Mouse (Mus musculus) lung, postnatal 10 days (tissue): ENCODE results near the gene Dhfr.
A peak's percentile ranks its signal among the peaks of the same experiment; 100 is the strongest.

Source experiments
- DNase-seq: peaks from one replicate; pipeline ENCODE4 v3.0.0; 2021

Dhfr gene

DNA sequence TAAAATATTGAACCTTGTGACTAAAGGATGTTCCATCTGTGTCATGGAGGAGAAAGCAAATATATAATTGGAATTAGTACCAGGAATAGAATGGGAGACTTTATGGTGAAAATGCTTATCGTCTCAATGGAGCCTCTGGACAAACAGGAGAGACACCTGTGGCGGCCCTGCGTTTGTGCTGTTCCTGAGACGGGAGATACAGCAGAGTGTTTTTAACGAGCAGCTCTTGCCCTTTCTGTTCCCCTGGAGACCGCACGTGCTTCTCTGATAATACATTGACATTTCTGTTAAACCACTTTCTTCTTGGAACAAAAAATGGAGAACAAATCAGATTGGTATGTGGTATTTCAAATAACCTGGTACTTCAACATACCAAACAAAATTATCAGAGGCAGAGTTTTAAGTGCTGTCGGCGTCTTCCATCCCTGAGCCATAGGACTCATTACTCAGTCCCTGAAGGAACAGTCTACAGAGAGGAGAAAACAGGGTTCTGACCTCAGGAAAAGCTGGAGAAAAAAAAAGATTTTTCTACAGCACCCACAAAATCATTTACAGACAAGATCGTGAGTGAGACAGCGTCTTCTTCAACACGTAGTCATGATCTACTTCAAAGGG lies 38.6 kb downstream of the Dhfr start:
- no peak for DNase-seq

DNA sequence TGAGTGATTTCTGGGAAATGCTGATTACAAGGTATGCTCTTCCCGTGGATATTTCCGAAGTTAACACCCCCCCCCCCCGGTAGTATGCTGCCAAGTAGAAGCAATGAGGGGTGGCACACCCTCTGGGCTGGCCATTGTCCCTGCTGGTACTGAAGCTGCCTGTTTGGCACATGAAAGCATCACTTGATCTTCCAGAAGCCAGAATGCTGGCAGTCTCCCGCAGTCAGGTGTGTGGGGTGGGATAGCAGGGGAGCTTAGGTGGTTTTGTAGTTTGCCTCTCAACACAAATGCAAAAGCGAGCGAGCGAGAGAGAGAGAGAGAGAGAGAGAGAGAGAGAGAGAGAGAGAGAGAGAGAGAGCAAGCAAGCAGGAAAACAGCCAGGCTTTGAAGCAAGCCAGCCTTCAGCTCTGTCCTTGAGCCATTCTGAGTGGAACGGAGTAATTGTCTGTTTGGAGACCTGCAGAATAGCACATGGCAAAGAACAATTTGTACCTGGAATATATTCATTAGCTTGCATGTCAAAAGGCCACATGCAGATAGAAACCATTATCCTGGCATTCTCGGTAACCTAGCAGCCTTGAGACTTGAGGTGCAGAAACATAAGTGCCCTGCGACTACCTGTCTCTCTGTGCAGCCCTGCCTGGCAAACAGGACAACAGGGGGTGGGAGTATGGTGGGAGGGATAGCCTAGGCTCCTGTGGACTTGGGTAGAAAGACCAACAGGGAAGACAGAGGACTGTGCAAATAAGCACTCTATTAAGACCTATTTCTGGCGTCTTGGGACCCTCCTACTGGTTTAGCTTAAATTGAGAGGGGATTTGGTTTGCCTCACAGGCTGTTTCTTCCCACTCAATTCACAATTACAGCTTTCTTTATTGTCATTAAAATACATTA lies 44.2 kb downstream of the Dhfr start:
- no peak for DNase-seq

DNA sequence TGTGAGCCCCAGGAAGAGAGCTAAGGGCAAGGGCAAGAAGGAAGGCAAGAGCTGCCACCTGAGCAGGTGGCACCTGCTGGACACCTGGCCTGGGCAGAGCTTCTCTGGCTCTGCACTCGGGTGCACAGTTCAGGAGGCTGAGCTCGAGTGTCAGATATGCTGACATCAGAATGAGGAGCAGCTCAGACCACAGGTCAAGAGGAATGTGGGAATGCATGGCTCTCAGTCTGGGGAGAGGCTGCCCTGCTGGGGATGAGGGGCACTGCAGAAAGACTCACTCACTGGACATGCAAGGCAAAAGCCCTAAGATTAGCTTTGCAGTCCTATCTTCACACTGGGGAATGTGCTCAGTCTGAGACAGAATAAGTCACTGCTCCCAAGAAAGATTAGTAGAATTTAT lies 47.5 kb downstream of the Dhfr start:
- DNase-seq: peak; percentile 8

DNA sequence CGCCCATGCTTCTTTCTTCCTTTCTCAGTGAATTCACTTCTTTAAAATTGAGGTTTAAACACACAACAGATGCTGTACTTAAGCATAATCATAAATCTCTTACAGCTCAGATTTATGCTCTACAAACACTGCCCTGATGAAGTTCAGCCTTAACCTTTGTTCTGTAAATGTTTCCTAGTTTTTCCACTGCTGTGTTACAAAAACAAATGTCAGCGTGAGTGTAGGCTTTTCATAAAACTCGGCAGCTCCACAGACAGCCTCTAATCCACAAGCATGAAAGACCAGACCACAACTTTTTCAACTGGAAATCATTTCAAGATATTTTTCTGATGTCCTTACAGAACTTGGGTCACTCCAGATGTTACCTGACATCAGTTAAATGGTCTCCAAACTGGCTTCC lies 49.0 kb downstream of the Dhfr start:
- no peak for DNase-seq

DNA sequence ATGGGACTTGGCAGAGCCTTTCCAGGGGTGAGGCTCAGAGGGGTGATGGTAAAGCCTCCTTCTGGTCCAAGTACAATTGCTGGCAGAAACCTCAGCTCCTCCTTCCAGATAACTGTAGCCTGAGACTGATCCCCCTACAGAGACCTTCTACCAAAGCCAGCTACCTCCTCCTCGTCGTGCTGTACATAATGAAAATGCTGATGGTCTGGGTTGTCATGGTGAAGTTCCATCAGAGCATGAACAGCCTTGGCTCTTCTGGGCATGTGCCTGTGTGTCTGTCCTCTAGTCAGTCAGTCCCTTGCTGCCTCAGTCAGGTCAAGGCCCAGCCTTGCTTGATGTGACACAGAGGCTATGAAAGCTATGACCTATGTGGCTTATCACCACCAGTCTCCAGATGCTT lies 56.0 kb downstream of the Dhfr start:
- no peak for DNase-seq

DNA sequence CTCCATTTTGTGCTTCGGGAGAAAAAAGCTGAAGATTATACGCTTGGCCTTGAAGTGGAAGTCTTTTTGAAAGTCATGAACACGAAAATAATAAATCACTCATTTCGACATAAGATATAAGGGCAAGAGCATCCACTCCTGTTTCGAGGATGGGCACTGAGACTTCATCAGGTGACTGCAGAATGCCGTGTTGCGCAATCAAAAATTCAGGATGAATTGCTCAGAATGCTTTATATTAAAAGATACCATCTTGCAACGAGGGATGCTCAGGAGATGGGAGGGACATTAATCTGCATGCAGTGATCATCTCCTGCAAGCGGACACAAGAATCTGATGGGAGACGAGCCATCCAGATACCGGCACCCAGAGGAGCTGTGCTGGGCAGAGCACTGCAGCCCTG lies 65.1 kb downstream of the Dhfr start:
- DNase-seq: no peak

DNA sequence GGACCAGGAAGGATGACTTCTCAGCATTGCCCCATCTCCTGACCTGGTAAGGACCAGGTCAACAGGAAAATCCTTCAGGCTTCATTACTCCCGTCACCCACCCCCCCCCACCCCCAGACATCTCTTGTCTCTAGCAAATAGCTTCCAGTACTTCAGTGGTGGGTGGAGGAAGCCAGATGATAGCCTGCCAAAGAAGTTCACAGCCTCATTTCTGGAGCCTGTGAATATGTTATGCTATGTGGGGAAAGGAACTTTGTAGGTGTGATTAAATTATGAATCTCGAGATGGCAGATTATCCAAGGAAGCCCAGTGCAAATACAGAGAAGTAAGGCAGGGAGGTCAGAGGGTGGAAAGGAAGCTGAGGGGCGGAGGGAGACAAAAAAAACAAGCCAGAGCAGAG lies 69.2 kb downstream of the Dhfr start:
- no peak for DNase-seq

DNA sequence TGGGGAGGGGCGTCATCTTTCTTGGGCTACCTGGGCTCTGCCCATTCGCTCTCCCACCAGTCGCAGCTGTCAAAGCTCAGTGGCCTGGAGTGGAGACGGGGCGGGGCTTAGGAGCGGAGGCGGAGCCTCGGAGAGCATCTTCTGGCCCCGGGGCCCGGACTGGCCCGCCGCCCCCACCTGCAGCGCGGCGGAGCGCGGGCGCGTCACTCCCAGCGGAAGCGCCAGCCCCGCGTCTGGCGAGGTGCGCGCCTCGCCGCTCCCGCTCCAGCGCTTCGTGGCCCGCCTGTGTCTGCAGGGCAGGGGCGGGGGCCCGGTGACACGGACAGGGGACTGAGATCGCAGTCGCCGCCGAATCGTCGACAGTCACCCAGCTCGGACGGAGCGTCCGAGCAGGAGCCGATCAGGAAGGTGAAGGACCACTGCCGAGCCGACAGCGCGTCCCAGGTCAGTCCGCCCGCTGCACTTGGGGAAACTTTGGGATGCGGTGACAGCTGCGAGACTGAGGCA lies 71.3 kb downstream of the Dhfr start, which contains the start of gene Ankrd34b:
Gene Ankrd34b (plus strand): TSS at position 139 of the 507 bp plus-strand sequence.
- DNase-seq: peak; percentile 52

DNA sequence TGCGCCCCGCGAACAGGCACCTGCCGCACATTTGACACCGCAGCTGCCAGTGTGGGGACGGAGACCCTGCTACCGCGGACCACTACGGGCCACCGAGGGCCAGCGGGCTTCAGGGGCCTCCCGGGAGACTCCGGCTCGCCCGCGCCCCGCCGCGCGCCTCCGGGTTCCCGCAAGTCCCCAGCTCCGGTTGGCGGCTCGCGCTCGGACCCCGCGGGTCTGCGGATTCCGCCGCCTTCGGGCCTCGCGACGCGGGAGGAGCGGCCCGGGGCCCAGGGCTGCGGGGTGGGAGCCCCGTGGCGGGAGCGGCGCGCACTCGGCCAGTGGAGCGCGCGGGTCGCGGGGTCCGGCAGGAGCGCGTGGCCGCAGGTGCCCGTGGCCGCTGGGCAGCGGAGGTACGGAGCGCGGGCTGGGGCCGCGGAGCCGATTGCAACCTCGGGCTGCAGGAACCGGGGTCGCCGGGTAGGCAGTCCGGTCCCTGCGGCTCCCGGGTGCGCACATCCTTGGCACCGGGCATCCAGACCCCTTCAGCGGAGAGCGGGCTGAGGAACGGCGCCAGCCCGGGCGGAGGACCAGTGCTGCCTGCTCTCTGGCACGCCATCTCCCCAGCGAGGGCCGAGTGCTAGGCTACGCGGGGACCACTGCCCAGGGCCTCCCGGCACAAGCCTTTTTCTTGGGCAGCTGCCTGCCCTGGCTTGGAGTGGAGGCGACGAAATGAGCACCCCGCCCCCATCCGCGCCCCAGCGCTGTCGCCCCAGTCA lies 71.9 kb downstream of the Dhfr start:
- DNase-seq: peak; percentile 8

DNA sequence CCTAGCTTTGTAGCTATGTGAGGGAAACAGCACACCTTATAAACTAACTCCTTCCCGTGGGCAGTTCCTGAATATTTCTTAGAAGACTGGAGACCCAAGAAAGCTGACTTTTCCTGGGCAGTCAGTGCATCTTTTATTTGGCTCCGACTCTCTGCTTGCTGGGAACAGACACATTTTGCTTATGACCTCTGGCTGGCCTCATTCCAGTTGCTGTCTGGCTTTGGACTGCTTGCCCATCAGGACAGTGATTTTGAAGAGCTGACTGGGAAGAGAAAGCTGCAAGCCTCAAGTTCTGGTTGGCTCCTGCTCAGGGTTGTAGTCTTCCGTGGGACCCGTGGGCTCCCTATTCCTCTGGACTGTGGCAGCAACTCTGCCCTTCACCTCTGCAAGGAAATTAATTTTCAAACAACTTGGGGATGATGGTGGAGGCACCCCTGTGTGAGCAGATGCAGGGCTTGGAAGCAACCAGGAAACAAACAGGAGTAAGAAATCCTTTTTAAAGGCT lies 72.9 kb downstream of the Dhfr start:
- peak; percentile 59 for DNase-seq
